Mouse (Mus musculus): ENCODE data around the gene Glt1d1. TPM values are rescaled to one million over a fixed set of nuclear protein-coding genes. Genes with fewer than 3 reads are reported as not detected.
A peak's percentile ranks its signal among the peaks of the same experiment; 100 is the strongest.

The Glt1d1 gene
- polyA plus RNA-seq, 1 experiment from 2014 or later = 0.89 TPM

GRCm38 (mm10) chr5:127612397-127612796, 19.7 kb upstream of the Glt1d1 start:
- Histone ChIP-seq H3K4me1 (peaks cover 41% of the 10 kb centered on the region), H3K36me3 (replicated peaks) (0 out of 2 replicates have a peak, but pooled peaks cover 5% of the 10 kb centered on the region), H3K4me2 (no peak overlapping the region), H3K27ac (no peak overlapping the region), H3K9me3 (no peaks in the 10 kb centered on the region), H3K27me3 (replicated peaks) (no peaks in the 10 kb centered on the region), H3K4me3 (no peak overlapping the region), H3K9ac (no peak overlapping the region)
- 97% methylated on average over 6 of the region's 6 CpGs for whole genome bisulfite sequencing
- ATAC-seq (replicated peaks) = no peak

- Histone ChIP-seq H3K9ac (peak overlapping the region; percentile 88; the same call in 1 of the 2 replicates), H3K27ac (no peak overlapping the region)
Measured at GRCm38 (mm10) chr5:127615459-127615858, 16.6 kb upstream of the Glt1d1 start.

GRCm38 (mm10) chr5:127616151-127616550, 15.9 kb upstream of the Glt1d1 start:
- Histone ChIP-seq H3K27me3 (replicated peaks) (peaks cover 2% of the 10 kb centered on the region; the same call in 1 of the 2 replicates), H3K9me3 (no peaks in the 10 kb centered on the region), H3K9ac (peak overlapping the region; percentile 88), H3K4me3 (peak overlapping the region; percentile 87), H3K27ac (no peak overlapping the region), H3K4me1 (peaks cover 33% of the 10 kb centered on the region), H3K36me3 (replicated peaks) (no peaks in the 10 kb centered on the region), H3K4me2 (peak overlapping the region; percentile 96)
- 18% methylated on average over 5 of the region's 5 CpGs for WGBS
- no peak for ATAC-seq (replicated peaks)

More at GRCm38 (mm10) chr5:127615459-127615858, 16.6 kb upstream of the Glt1d1 start:
- no peaks in the 10 kb centered on the region for H3K9me3 ChIP-seq
- 81% methylated on average over 3 of the region's 3 CpGs for WGBS
- no peak for ATAC-seq (replicated peaks)
- H3K4me3 ChIP-seq = peak overlapping the region; percentile 87
- peaks cover 37% of the 10 kb centered on the region for H3K4me1 ChIP-seq
- H3K4me2 ChIP-seq = peak overlapping the region; percentile 96
- no peaks in the 10 kb centered on the region for H3K36me3 ChIP-seq (replicated peaks)
- 0 out of 2 replicates have a peak, but pooled peaks cover 2% of the 10 kb centered on the region for H3K27me3 ChIP-seq (replicated peaks)

- H3K27ac ChIP-seq = peak overlapping the region; percentile 84
- peaks cover 31% of the 10 kb centered on the region for H3K4me1 ChIP-seq
- peak overlapping the region; percentile 88 for H3K9ac ChIP-seq
- no peaks in the 10 kb centered on the region for H3K36me3 ChIP-seq (replicated peaks)
- peak overlapping the region; percentile 87 for H3K4me3 ChIP-seq
- peak; percentile 97 for ATAC-seq (replicated peaks)
- peak overlapping the region; percentile 96 for H3K4me2 ChIP-seq
- H3K9me3 ChIP-seq = no peaks in the 10 kb centered on the region
- H3K27me3 ChIP-seq (replicated peaks) = peaks cover 2% of the 10 kb centered on the region; the same call in 1 of the 2 replicates
- under 1% methylated on average over 77 of the region's 91 CpGs for WGBS
Measured at GRCm38 (mm10) chr5:127616884-127617635, 15.0 kb upstream of the Glt1d1 start.

GRCm38 (mm10) chr5:127618834-127619233, 13.2 kb upstream of the Glt1d1 start:
- Histone ChIP-seq H3K4me2 (no peak overlapping the region), H3K4me1 (peaks cover 26% of the 10 kb centered on the region), H3K4me3 (no peak overlapping the region), H3K27ac (no peak overlapping the region), H3K9me3 (no peaks in the 10 kb centered on the region), H3K36me3 (replicated peaks) (no peaks in the 10 kb centered on the region), H3K27me3 (replicated peaks) (peaks cover 2% of the 10 kb centered on the region; the same call in 1 of the 2 replicates), H3K9ac (no peak overlapping the region)
- WGBS = 76% methylated on average over 3 of the region's 3 CpGs
- ATAC-seq (replicated peaks) = no peak

GRCm38 (mm10) chr5:127620371-127620770, 11.7 kb upstream of the Glt1d1 start:
- Histone ChIP-seq H3K36me3 (replicated peaks) (no peaks in the 10 kb centered on the region), H3K4me1 (peaks cover 10% of the 10 kb centered on the region), H3K27me3 (replicated peaks) (peaks cover 2% of the 10 kb centered on the region; the same call in 1 of the 2 replicates), H3K9me3 (no peaks in the 10 kb centered on the region), H3K27ac (no peak overlapping the region), H3K9ac (no peak overlapping the region), H3K4me3 (no peak overlapping the region), H3K4me2 (no peak overlapping the region)
- 84% methylated on average over 8 of the region's 8 CpGs for WGBS
- ATAC-seq (replicated peaks) = no peak

GRCm38 (mm10) chr5:127621108-127621507, 11.0 kb upstream of the Glt1d1 start:
- no peak overlapping the region for H3K4me3 ChIP-seq
- no peak overlapping the region for H3K4me2 ChIP-seq
- no peak overlapping the region for H3K27ac ChIP-seq
- peaks cover 3% of the 10 kb centered on the region for H3K4me1 ChIP-seq
- H3K27me3 ChIP-seq (replicated peaks) = peaks cover 2% of the 10 kb centered on the region; the same call in 1 of the 2 replicates
- 82% methylated on average over 10 of the region's 10 CpGs for WGBS
- no peak for ATAC-seq (replicated peaks)
- no peaks in the 10 kb centered on the region for H3K36me3 ChIP-seq (replicated peaks)
- H3K9ac ChIP-seq = no peak overlapping the region
- no peaks in the 10 kb centered on the region for H3K9me3 ChIP-seq

GRCm38 (mm10) chr5:127624427-127625213, 7.4 kb upstream of the Glt1d1 start:
- H3K4me3 ChIP-seq = no peak overlapping the region
- no peak overlapping the region for H3K9ac ChIP-seq
- no peak overlapping the region for H3K4me2 ChIP-seq
- no peaks in the 10 kb centered on the region for H3K36me3 ChIP-seq (replicated peaks)
- ATAC-seq (replicated peaks) = no peak
- H3K4me1 ChIP-seq = no peaks in the 10 kb centered on the region
- H3K27me3 ChIP-seq (replicated peaks) = no peaks in the 10 kb centered on the region; the same call in 1 of the 2 replicates
- H3K27ac ChIP-seq = no peak overlapping the region
- WGBS = 86% methylated on average over 10 of the region's 10 CpGs
- no peaks in the 10 kb centered on the region for H3K9me3 ChIP-seq

GRCm38 (mm10) chr5:127627242-127627641, 4.8 kb upstream of the Glt1d1 start:
- Histone ChIP-seq H3K36me3 (replicated peaks) (no peaks in the 10 kb centered on the region), H3K9ac (no peak overlapping the region), H3K27me3 (replicated peaks) (no peaks in the 10 kb centered on the region; the same call in 1 of the 2 replicates), H3K4me1 (peaks cover 11% of the 10 kb centered on the region; the same call in 1 of the 2 replicates), H3K4me3 (no peak overlapping the region), H3K4me2 (no peak overlapping the region), H3K9me3 (no peaks in the 10 kb centered on the region), H3K27ac (no peak overlapping the region)
- no peak for ATAC-seq (replicated peaks)
- 87% methylated on average over 12 of the region's 12 CpGs for WGBS

GRCm38 (mm10) chr5:127631671-127632070, 391 bp upstream of the Glt1d1 start:
- Histone ChIP-seq H3K27me3 (replicated peaks) (no peaks in the 10 kb centered on the region; the same call in 1 of the 2 replicates), H3K4me1 (peaks cover 15% of the 10 kb centered on the region; the same call in 1 of the 2 replicates), H3K9ac (peak overlapping the region; percentile 87), H3K4me3 (peak overlapping the region; percentile 58), H3K4me2 (peak overlapping the region; percentile 96), H3K36me3 (replicated peaks) (no peaks in the 10 kb centered on the region), H3K27ac (no peak overlapping the region), H3K9me3 (no peaks in the 10 kb centered on the region)
- 11% methylated on average over 5 of the region's 5 CpGs for whole genome bisulfite sequencing
- ATAC-seq (replicated peaks) = no peak

- ATAC-seq (replicated peaks) = no peak
- peak overlapping the region; percentile 58 for H3K4me3 ChIP-seq
- no peaks in the 10 kb centered on the region for H3K36me3 ChIP-seq (replicated peaks)
- no peak overlapping the region; the same call in 1 of the 2 replicates for H3K9ac ChIP-seq
- peaks cover 15% of the 10 kb centered on the region; the same call in 1 of the 2 replicates for H3K4me1 ChIP-seq
- no peaks in the 10 kb centered on the region; the same call in 1 of the 2 replicates for H3K27me3 ChIP-seq (replicated peaks)
- H3K4me2 ChIP-seq = peak overlapping the region; percentile 96
- WGBS = 39% methylated on average over 4 of the region's 4 CpGs
- H3K27ac ChIP-seq = no peak overlapping the region
- H3K9me3 ChIP-seq = no peaks in the 10 kb centered on the region
Measured at GRCm38 (mm10) chr5:127633188-127633587, 1.1 kb downstream of the Glt1d1 start.

GRCm38 (mm10) chr5:127633666-127634065, 1.6 kb downstream of the Glt1d1 start:
- Histone ChIP-seq H3K4me2 (no peak overlapping the region), H3K9me3 (no peaks in the 10 kb centered on the region), H3K27me3 (replicated peaks) (no peaks in the 10 kb centered on the region; the same call in 1 of the 2 replicates), H3K4me1 (peaks cover 15% of the 10 kb centered on the region; the same call in 1 of the 2 replicates), H3K36me3 (replicated peaks) (no peaks in the 10 kb centered on the region), H3K9ac (no peak overlapping the region), H3K27ac (no peak overlapping the region), H3K4me3 (no peak overlapping the region)
- ATAC-seq (replicated peaks) = no peak
- WGBS = 91% methylated on average over 7 of the region's 7 CpGs

All from midbrain, embryonic 15.5 days (tissue).